Mouse (Mus musculus): ENCODE measurements around the gene Usp29.

GRCm38 (mm10) chr7:6934741-6935140, 204.4 kb downstream of the Usp29 start:
- TF ChIP-seq POLR2A (IDR thresholded peaks at IDR 0.05; ENCODE audit: borderline replicate concordance, control insufficient read depth, low read depth, low read length), result no peak
- no peak for TF ChIP-seq CTCF (IDR thresholded peaks at IDR 0.05; ENCODE audit: control insufficient read depth, insufficient read depth, low read length)

Measured in bone marrow, adult 2 months (tissue).